Mouse (Mus musculus) neural tube, embryonic 14.5 days (tissue): ENCODE results near the gene Huwe1. TPM values are rescaled to one million over a fixed set of nuclear protein-coding genes. Genes with fewer than 3 reads are reported as not detected.
A peak's percentile ranks its signal among the peaks of the same experiment; 100 is the strongest.

Experiments
- ATAC-seq: fragments of 200-750 bp; cut with Nextera tagmentation; 2 replicates; pipeline ENCODE4 v1.8.0; 2017; ENCODE audit warnings: low read depth, mild to moderate bottlenecking, moderate TSS enrichment, moderate library complexity
- H3K27ac ChIP-seq: fragments of 300-500 bp; sonication (generic); 2 replicates; pipeline ENCODE4 v1.5.1; 2014; ENCODE audit warnings: low read depth, mild to moderate bottlenecking, control low read depth, low read length, moderate library complexity, mixed read lengths
- H3K27me3 ChIP-seq: fragments of 300-500 bp; sonication (generic); 2 replicates; pipeline ENCODE4 v1.6.1; 2014; ENCODE audit warnings: low read length; ENCODE audit not compliant: control insufficient read depth, insufficient read depth
- H3K36me3 ChIP-seq: fragments of 300-500 bp; sonication (generic); 2 replicates; pipeline ENCODE4 v1.6.1; 2014; ENCODE audit warnings: low read length, mixed read lengths; ENCODE audit not compliant: control insufficient read depth, insufficient read depth
- H3K4me1 ChIP-seq: fragments of 300-500 bp; sonication (generic); 2 replicates; pipeline ENCODE4 v1.6.1; 2014; ENCODE audit warnings: low read length; ENCODE audit not compliant: control insufficient read depth, insufficient read depth
- H3K4me2 ChIP-seq: fragments of 300-500 bp; sonication (generic); 2 replicates; pipeline ENCODE4 v1.6.1; 2014; ENCODE audit warnings: mild to moderate bottlenecking, low read depth, low read length, control low read depth
- H3K4me3 ChIP-seq: fragments of 300-500 bp; sonication (generic); 2 replicates; pipeline ENCODE4 v1.5.1; 2014; ENCODE audit warnings: low read depth, low read length, control low read depth, mixed read lengths
- H3K9ac ChIP-seq: fragments of 300-500 bp; sonication (generic); replicated peaks from 2 replicates; pipeline ENCODE4 v1.6.1; 2014; ENCODE audit warnings: low read depth, mild to moderate bottlenecking, control low read depth, low read length, mixed read lengths
- H3K9me3 ChIP-seq: fragments of 300-500 bp; sonication (generic); 2 replicates; pipeline ENCODE4 v1.6.1; 2016; ENCODE audit warnings: low read length; ENCODE audit not compliant: control insufficient read depth
- WGBS: fragments of 180-500 bp; shearing (Covaris S2); extraction: QIAGEN DNeasy Blood & Tissue Kit; methylation state at CpG from one replicate; pipeline ENCODE4 v1.1.7; 2014; 5-methylcytosine and 5-hydroxymethylcytosine counted together
- microRNA counts: library from miRNA; unstranded; fragments of <30 nt; microRNA quantifications from one replicate; lab custom pipeline; 2016
- microRNA-seq: library from miRNA; unstranded; fragments of <30 nt; microRNA quantifications from one replicate; pipeline ENCODE4, GENCODE M21; 2016
- polyA plus RNA-seq: library from polyadenylated mRNA; unstranded; fragments of >200 nt; fragmentation: Nextera tagmentation; extraction: Ambion mirVana; gene quantifications from 2 replicates; pipeline ENCODE4 v1.2.1, GENCODE M21; 2014

The Huwe1 gene
- polyA plus RNA-seq, 1 experiment from 2014 or later = 97.1 TPM

- no peaks in the 10 kb centered on the region for H3K27me3 ChIP-seq
- 93% methylated on average over 6 of the region's 6 CpGs for WGBS
Observed at GRCm38 (mm10) chrX:151929390-151929789, 128.8 kb downstream of the Huwe1 start.

GRCm38 (mm10) chrX:151938852-151939251, 138.2 kb downstream of the Huwe1 start:
- Histone ChIP-seq H3K36me3 (peaks cover 8% of the 10 kb centered on the region; the same call in 1 of the 2 replicates), H3K9me3 (no peaks in the 10 kb centered on the region), H3K27ac (no peak overlapping the region), H3K4me3 (no peak overlapping the region), H3K4me2 (no peak overlapping the region), H3K9ac (no peak overlapping the region), H3K4me1 (no peaks in the 10 kb centered on the region), H3K27me3 (no peaks in the 10 kb centered on the region)
- 57% methylated on average over 2 of the region's 2 CpGs for WGBS
- no peak for ATAC-seq

More at GRCm38 (mm10) chrX:151929390-151929789, 128.8 kb downstream of the Huwe1 start:
- no peaks in the 10 kb centered on the region for H3K4me1 ChIP-seq
- H3K9me3 ChIP-seq = no peaks in the 10 kb centered on the region
- H3K9ac ChIP-seq = no peak overlapping the region
- H3K4me2 ChIP-seq = no peak overlapping the region
- ATAC-seq = no peak
- H3K36me3 ChIP-seq = peaks cover 44% of the 10 kb centered on the region
- no peak overlapping the region for H3K27ac ChIP-seq
- no peak overlapping the region for H3K4me3 ChIP-seq

GRCm38 (mm10) chrX:151946986-151947385, 146.4 kb downstream of the Huwe1 start:
- Histone ChIP-seq H3K27me3 (no peaks in the 10 kb centered on the region), H3K27ac (no peak overlapping the region), H3K4me2 (no peak overlapping the region), H3K4me1 (no peaks in the 10 kb centered on the region), H3K9ac (no peak overlapping the region), H3K36me3 (no peaks in the 10 kb centered on the region), H3K4me3 (no peak overlapping the region), H3K9me3 (no peaks in the 10 kb centered on the region)
- 72% methylated on average over 1 of the region's 1 CpGs for WGBS
- ATAC-seq = no peak

DNA sequence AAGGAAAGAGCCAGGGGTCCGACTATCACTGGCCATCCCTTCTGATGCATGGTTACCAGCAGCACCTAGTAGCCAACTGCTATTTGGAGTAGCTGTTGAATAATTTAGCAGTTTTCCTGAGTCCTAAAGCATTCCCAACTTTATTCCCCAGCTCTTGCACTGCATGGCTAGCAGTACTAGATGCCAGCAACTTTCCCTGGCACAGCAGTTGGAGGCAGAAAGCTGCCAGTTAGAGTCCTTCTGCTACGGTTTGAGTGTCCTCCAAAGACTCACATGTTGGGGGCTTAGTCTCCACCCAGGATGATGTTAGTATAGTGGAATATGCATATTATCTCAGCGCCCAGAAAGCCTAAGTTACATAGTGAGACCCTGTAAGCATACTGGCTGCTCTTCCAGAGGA, 147.2 kb downstream of the Huwe1 start:
- 82% methylated on average over 3 of the region's 3 CpGs for WGBS
- H3K4me1 ChIP-seq = no peaks in the 10 kb centered on the region
- no peak overlapping the region for H3K9ac ChIP-seq
- H3K27me3 ChIP-seq = no peaks in the 10 kb centered on the region
- H3K36me3 ChIP-seq = no peaks in the 10 kb centered on the region
- H3K9me3 ChIP-seq = no peaks in the 10 kb centered on the region
- H3K27ac ChIP-seq = no peak overlapping the region
- no peak overlapping the region for H3K4me2 ChIP-seq
- no peak overlapping the region for H3K4me3 ChIP-seq
- no peak for ATAC-seq

- Histone ChIP-seq H3K27me3 (no peaks in the 10 kb centered on the region), H3K36me3 (no peaks in the 10 kb centered on the region), H3K4me3 (no peak overlapping the region), H3K4me1 (no peaks in the 10 kb centered on the region), H3K9me3 (no peaks in the 10 kb centered on the region), H3K27ac (no peak overlapping the region), H3K9ac (no peak overlapping the region), H3K4me2 (no peak overlapping the region)
- 67% methylated on average over 1 of the region's 1 CpGs for whole genome bisulfite sequencing
- ATAC-seq = no peak
Observed at GRCm38 (mm10) chrX:151950231-151950630, 149.6 kb downstream of the Huwe1 start.

- H3K36me3 ChIP-seq = no peaks in the 10 kb centered on the region
- no peaks in the 10 kb centered on the region for H3K4me1 ChIP-seq
- H3K4me2 ChIP-seq = no peak overlapping the region
- ATAC-seq = no peak
- 79% methylated on average over 3 of the region's 3 CpGs for WGBS
- no peaks in the 10 kb centered on the region for H3K27me3 ChIP-seq
- no peaks in the 10 kb centered on the region for H3K9me3 ChIP-seq
- H3K4me3 ChIP-seq = no peak overlapping the region
- no peak overlapping the region for H3K9ac ChIP-seq
- H3K27ac ChIP-seq = no peak overlapping the region
Observed at GRCm38 (mm10) chrX:151951181-151951580, 150.6 kb downstream of the Huwe1 start.

MicroRNAs within 50 kb of the gene (microRNA counts, 519-probe panel; counts per million panel counts)
- microRNA mmu-miR-98 (lab: Ali Mortazavi, UCI) = 5,315 counts per million, percentile 76 among the panel's probes with 10 or more counts

Small RNA genes lying within 50 kb of the gene (microRNA-seq; reads per million reads assigned to microRNA genes)
- gene Mir3113 (not detected), gene Mir98 (1,589 reads per million, percentile 81 among the genes with 10 or more reads in this experiment), gene Mirlet7f-2 (757 reads per million, percentile 74 among the genes with 10 or more reads in this experiment)

Other genes starting within 250 kb of the Huwe1 start
- 113 and 120 TPM in 2 replicates for gene Hsd17b10, start 201.0 kb downstream of the Huwe1 start, polyA plus RNA-seq
- 1.0 and 1.1 TPM in 2 replicates for gene Ribc1, start 215.5 kb downstream of the Huwe1 start, polyA plus RNA-seq
- gene Smc1a, start 215.6 kb downstream of the Huwe1 start, polyA plus RNA-seq = 69.9 and 88.8 TPM in 2 replicates